Mouse (Mus musculus): ENCODE results near the gene Ppp1r12c. TPM values are rescaled to one million over a fixed set of nuclear protein-coding genes. Genes with fewer than 3 reads are reported as not detected.

Ppp1r12c gene
- total RNA-seq (2012; rRNA removed) (55.8 and 60.5 TPM in 2 replicates), total RNA-seq (2014; rRNA removed) (71.0 and 78.1 TPM in 2 replicates), polyA plus RNA-seq (2012; ENCODE audit: insufficient read length, low read depth) (103 and 112 TPM in 2 replicates)

DNA sequence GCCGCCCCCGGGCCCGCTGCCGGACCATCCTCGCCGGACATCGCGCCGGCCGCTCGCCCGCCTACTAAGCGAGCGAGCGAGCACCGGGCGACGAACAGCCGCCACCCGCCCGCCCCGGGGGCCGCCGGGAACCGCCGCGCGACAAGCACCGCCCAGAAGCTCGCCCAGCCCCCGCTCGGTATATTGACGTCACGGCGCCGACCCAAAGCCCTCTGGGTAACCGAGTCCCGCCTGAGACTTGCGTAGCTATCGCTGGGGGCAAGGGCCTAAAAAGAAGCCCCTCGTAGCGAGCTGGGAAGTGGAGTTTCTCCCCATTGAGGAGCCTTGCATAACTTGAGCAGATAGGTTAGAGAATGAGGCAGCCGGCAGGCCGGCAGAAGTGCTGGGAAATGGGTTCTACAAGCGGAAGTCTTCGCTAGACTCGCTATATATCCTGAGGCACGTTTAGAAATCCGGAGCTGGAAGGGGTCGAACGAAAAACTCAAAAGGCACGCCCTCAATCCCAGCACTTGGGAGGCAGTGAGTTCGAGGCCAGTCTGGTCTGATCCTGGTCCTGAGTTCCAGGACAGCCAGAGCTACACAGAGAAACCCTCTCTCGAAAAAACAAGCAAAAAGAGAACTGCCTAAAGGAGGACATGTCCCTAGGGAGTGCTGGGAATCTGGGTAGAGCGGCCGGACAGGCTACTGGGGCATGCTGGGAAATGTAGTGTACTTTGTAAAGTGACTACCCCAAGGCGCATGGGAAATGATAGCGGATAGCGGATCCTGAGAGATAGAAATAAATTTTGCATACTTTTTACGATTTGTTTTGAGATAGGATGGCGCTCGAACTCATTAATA is at the start of gene Ppp1r12c:
TSS of gene Ppp1r12c (minus strand) at position 123 of the 840 bp plus-strand sequence.
- in situ Hi-C loops (cut with MboI; ENCODE audit: low pct_ligation_motif_present, low pct_unique_long_range_greater_than_20kb, low sequenced_read_pairs) = no loop called here
- dilution Hi-C loops (cut with MboI; ENCODE audit: extremely low pct_ligation_motif_present, extremely low pct_unique_long_range_greater_than_20kb, low sequenced_read_pairs) = no loop called here
- H3K27ac ChIP-seq (ENCODE audit: insufficient read depth, low read depth) = peak within 1 kb of the TSS; percentile 85
- peak; percentile 91 for DNase-seq (ENCODE audit: extremely low read depth)
- H3K79me2 ChIP-seq (replicated peaks; ENCODE audit: control insufficient read depth, extremely low read depth, insufficient read depth, poor library complexity, severe bottlenecking) = peaks cover 44% of the 10 kb centered on the region
- no peaks in the 10 kb centered on the region for H3K9me3 ChIP-seq (replicated peaks; ENCODE audit: low read length)
- peak within 1 kb of the TSS; percentile 94 for H3K9ac ChIP-seq (ENCODE audit: insufficient read depth, low read depth)
- H3K4me2 ChIP-seq (ENCODE audit: insufficient read depth, low read depth, poor library complexity, severe bottlenecking) = peak within 1 kb of the TSS; percentile 98
- H3K4me1 ChIP-seq (ENCODE audit: control insufficient read depth in 1 of 2, insufficient read depth in 2 of 2) = peaks cover 40 to 68% of the 10 kb centered on the region in 2 experiments
- H3K36me3 ChIP-seq (replicated peaks in 1 of 2; ENCODE audit: control insufficient read depth in 1 of 2, insufficient read depth in 1 of 2, low read length in 1 of 2) = peaks cover 6 to 31% of the 10 kb centered on the region in 2 experiments
- no peaks in the 10 kb centered on the region for H3K27me3 ChIP-seq (replicated peaks)
- H3K4me3 ChIP-seq (replicated peaks in 1 of 3; ENCODE audit: low read depth in 2 of 3, low read length in 2 of 3, poor library complexity in 1 of 3) = peak within 1 kb of the TSS; percentile 74 to 99 (median 99)
- peak; percentile 68; the same call in 1 of the 2 replicates for TF ChIP-seq CHD2 (IDR thresholded peaks at IDR 0.05; ENCODE audit: low read length)
- no peak; the same call in none of the 2 replicates for TF ChIP-seq ZMIZ1 (IDR thresholded peaks at IDR 0.05; ENCODE audit: low read depth, low read length)
- peak; percentile 41; the same call in 1 of the 2 replicates for TF ChIP-seq IRF4 (IDR thresholded peaks at IDR 0.05; ENCODE audit: low read depth, low read length)
- 0 out of 2 replicates have a peak, but pooled peaks have one; percentile 31 for TF ChIP-seq MEF2A (IDR thresholded peaks at IDR 0.05; ENCODE audit: borderline replicate concordance, low read depth, low read length)
- TF ChIP-seq BHLHE40 (IDR thresholded peaks at IDR 0.05; ENCODE audit: low read depth, low read length) = peak; percentile 73
- no peak for TF ChIP-seq RCOR1 (conservative IDR thresholded peaks at IDR 0.05; ENCODE audit: low read depth, low read length)
- peak; percentile 37; the same call in 1 of the 2 replicates for TF ChIP-seq NRF1 (IDR thresholded peaks at IDR 0.05; ENCODE audit: low read depth, low read length)
- TF ChIP-seq JUN (IDR thresholded peaks at IDR 0.05; ENCODE audit: insufficient read depth, low read depth, low read length) = no peak
- TF ChIP-seq GABPA (IDR thresholded peaks at IDR 0.05; ENCODE audit: insufficient replicate concordance, low read depth, low read length) = no peak; the same call in 1 of the 2 replicates
- no peak for TF ChIP-seq ETS1 (conservative IDR thresholded peaks at IDR 0.05; ENCODE audit: low read depth, low read length)
- no peak for TF ChIP-seq USF2 (conservative IDR thresholded peaks at IDR 0.05; ENCODE audit: low read depth, low read length)
- peak; percentile 65; the same call in 1 of the 2 replicates for TF ChIP-seq MAX (IDR thresholded peaks at IDR 0.05; ENCODE audit: low read length)
- TF ChIP-seq NELFE (IDR thresholded peaks at IDR 0.05; ENCODE audit: low read depth, low read length) = peak; percentile 65
- TF ChIP-seq RAD21 (IDR thresholded peaks at IDR 0.05; ENCODE audit: low read depth, low read length) = no peak
- TF ChIP-seq EP300 (IDR thresholded peaks at IDR 0.05; ENCODE audit: low read length) = no peak
- TF ChIP-seq SMC3 (IDR thresholded peaks at IDR 0.05; ENCODE audit: low read depth, low read length) = no peak
- TF ChIP-seq TCF12 (IDR thresholded peaks at IDR 0.05; ENCODE audit: low read depth, low read length) = peak; percentile 57; the same call in 1 of the 2 replicates
- no peak for TF ChIP-seq MAFK (IDR thresholded peaks at IDR 0.05; ENCODE audit: insufficient replicate concordance, low read length)
- peak; percentile 69 for TF ChIP-seq TBP (conservative IDR thresholded peaks at IDR 0.05; ENCODE audit: low read depth, low read length)
- TF ChIP-seq USF1 (IDR thresholded peaks at IDR 0.05; ENCODE audit: low read depth, low read length) = no peak
- TF ChIP-seq ZKSCAN1 (IDR thresholded peaks at IDR 0.05; ENCODE audit: borderline replicate concordance, low read depth, low read length) = no peak
- TF ChIP-seq KAT2A (IDR thresholded peaks at IDR 0.05; ENCODE audit: insufficient replicate concordance, low read length) = peak; percentile 87; the same call in 1 of the 2 replicates
- TF ChIP-seq HCFC1 (IDR thresholded peaks at IDR 0.05; ENCODE audit: low read depth, low read length) = peak; percentile 82
- TF ChIP-seq SIN3A (IDR thresholded peaks at IDR 0.05; ENCODE audit: low read length) = peak; percentile 60
- no peak; the same call in 1 of the 2 replicates for TF ChIP-seq ZNF384 (IDR thresholded peaks at IDR 0.05; ENCODE audit: low read depth, low read length)
- TF ChIP-seq MXI1 (IDR thresholded peaks at IDR 0.05; ENCODE audit: low read depth, low read length) = peak; percentile 51
- TF ChIP-seq E2F4 (IDR thresholded peaks at IDR 0.05; ENCODE audit: insufficient replicate concordance, low read depth, low read length) = no peak
- peak; percentile 76 for TF ChIP-seq POLR2A (IDR thresholded peaks at IDR 0.05; ENCODE audit: low read depth, low read length)
- TF ChIP-seq MAZ (IDR thresholded peaks at IDR 0.05; ENCODE audit: low read depth, low read length) = peak; percentile 72
- no peak for TF ChIP-seq CTCF (conservative IDR thresholded peaks at IDR 0.05 in 1 of 2, IDR thresholded peaks at IDR 0.05 in 1 of 2; ENCODE audit: low read depth in 2 of 2, low read length in 2 of 2)
- TF ChIP-seq MYC (IDR thresholded peaks at IDR 0.05; ENCODE audit: low read depth, low read length) = peak; percentile 79; the same call in 1 of the 2 replicates
- TF ChIP-seq ZC3H11A (IDR thresholded peaks at IDR 0.05; ENCODE audit: low read depth, low read length) = no peak
- TF ChIP-seq ELF1 (IDR thresholded peaks at IDR 0.05; ENCODE audit: low read depth, low read length) = peak; percentile 70
- peak; percentile 69; the same call in 1 of the 2 replicates for TF ChIP-seq POLR2AphosphoS2 (IDR thresholded peaks at IDR 0.05; ENCODE audit: low read depth, low read length)
- no peak for TF ChIP-seq PAX5 (IDR thresholded peaks at IDR 0.05; ENCODE audit: low read length)
- TF ChIP-seq CHD1 (IDR thresholded peaks at IDR 0.05; ENCODE audit: low read depth, low read length) = no peak
- TF ChIP-seq JUND (conservative IDR thresholded peaks at IDR 0.05; ENCODE audit: low read depth, low read length) = no peak
